ENCODE assay signal across 11 mouse cellular contexts in genomic region chr11:106851438-106851837, GRCm38 (mm10).
A peak's percentile ranks its signal among the peaks of the same experiment; 100 is the strongest.
DNase-seq lines count a peak whose midpoint lies in the region; ATAC-seq and TF ChIP-seq lines count a peak whose summit lies in the region.
"Had no signal": no experiment of that assay in that cellular context is flagged by ENCODE, and none has a peak within 500 bp of the region (broad histone marks: within the 10 kb centered on the region; RNA-seq: fewer than 3 reads in every experiment).

No protein-coding gene starts in this region.

- no peaks in the 10 kb centered on the region for H3K9me3 ChIP-seq in intestine, postnatal 0 days (ENCODE audit: control insufficient read depth)
- no peaks in the 10 kb centered on the region for H3K9me3 ChIP-seq in intestine, embryonic 16.5 days (ENCODE audit: control insufficient read depth, low read length)
- no peaks in the 10 kb centered on the region for H3K9me3 ChIP-seq in E14TG2a.4 (ENCODE audit: low read length)
- H3K9me3 ChIP-seq: heart, embryonic 15.5 days; liver, embryonic 13.5 days had no signal

- peaks cover 48% of the 10 kb centered on the region for H3K36me3 ChIP-seq in intestine, postnatal 0 days (ENCODE audit: control insufficient read depth, insufficient read depth)
- peaks cover 14% of the 10 kb centered on the region; the same call in 1 of the 2 replicates for H3K36me3 ChIP-seq in intestine, embryonic 16.5 days (ENCODE audit: control insufficient read depth, insufficient read depth, low read length)
- peaks cover 40% of the 10 kb centered on the region for H3K36me3 ChIP-seq in E14TG2a.4 (ENCODE audit: insufficient read depth, low read length)

- no peak overlapping the region for H3K4me3 ChIP-seq in intestine, postnatal 0 days (ENCODE audit: low read depth, low read length)
- H3K4me3 ChIP-seq in intestine, embryonic 16.5 days (ENCODE audit: low read length) = no peak overlapping the region
- H3K4me3 ChIP-seq in E14TG2a.4 (replicated peaks; ENCODE audit: low read length) = no peak overlapping the region
- H3K4me3 ChIP-seq: heart, embryonic 15.5 days; liver, embryonic 13.5 days had no signal

- no peak overlapping the region for H3K27ac ChIP-seq in intestine, postnatal 0 days (ENCODE audit: low read depth, low read length)
- no peak overlapping the region for H3K27ac ChIP-seq in intestine, embryonic 16.5 days (ENCODE audit: low read length)
- H3K27ac ChIP-seq: heart, embryonic 15.5 days; liver, embryonic 13.5 days had no signal

- WGBS in intestine, postnatal 0 days = 54% methylated on average over 2 of the region's 2 CpGs
- 54% methylated on average over 2 of the region's 2 CpGs for WGBS in intestine, embryonic 16.5 days

- ATAC-seq in intestine, postnatal 0 days = no peak
- no peak for ATAC-seq in intestine, embryonic 16.5 days

- DNase-seq in 416B (ENCODE audit: low read depth) = peak; percentile 73
- DNase-seq in embryo, embryonic 11 days = peak; percentile 26
- no peak for DNase-seq in neural tube, embryonic 10.5 days (ENCODE audit: extremely low spot score, low spot score)
- DNase-seq in cerebellum, postnatal 4 days (ENCODE audit: low spot score in 2 of 2) = no peak
- DNase-seq in heart, adult 9 months (ENCODE audit: low spot score in 2 of 2) = no peak
- DNase-seq: kidney, postnatal 25 days; liver, embryonic 13.5 days had no signal

- H3K4me1 ChIP-seq in intestine, postnatal 0 days (replicated peaks; ENCODE audit: control insufficient read depth, insufficient read depth, low read length) = no peaks in the 10 kb centered on the region
- H3K4me1 ChIP-seq in intestine, embryonic 16.5 days (ENCODE audit: control insufficient read depth, insufficient read depth, low read length) = no peaks in the 10 kb centered on the region
- H3K4me1 ChIP-seq in E14TG2a.4 (replicated peaks; ENCODE audit: low read depth, low read length) = no peaks in the 10 kb centered on the region
- H3K4me1 ChIP-seq: heart, embryonic 15.5 days; liver, embryonic 13.5 days had no signal

- H3K9ac ChIP-seq in intestine, postnatal 0 days (ENCODE audit: low read depth, low read length) = no peak overlapping the region
- H3K9ac ChIP-seq in intestine, embryonic 16.5 days (ENCODE audit: low read depth, low read length) = no peak overlapping the region
- H3K9ac ChIP-seq: heart, embryonic 15.5 days; liver, embryonic 13.5 days had no signal

- TF ChIP-seq CTCF in intestine, postnatal 0 days (IDR thresholded peaks at IDR 0.05; ENCODE audit: low read depth) = peak; percentile 61
- peak; percentile 51 for TF ChIP-seq CTCF in E14TG2a.4 (conservative IDR thresholded peaks at IDR 0.05; ENCODE audit: low read length)

- H3K27me3 ChIP-seq in intestine, postnatal 0 days (replicated peaks; ENCODE audit: control insufficient read depth, insufficient read depth, low read length) = no peaks in the 10 kb centered on the region
- no peaks in the 10 kb centered on the region for H3K27me3 ChIP-seq in intestine, embryonic 16.5 days (replicated peaks; ENCODE audit: control insufficient read depth, insufficient read depth, low read length)
- no peaks in the 10 kb centered on the region for H3K27me3 ChIP-seq in E14TG2a.4 (ENCODE audit: insufficient read depth, low read length)
- H3K27me3 ChIP-seq: heart, embryonic 15.5 days; liver, embryonic 13.5 days had no signal

- H3K4me2 ChIP-seq in intestine, postnatal 0 days (replicated peaks; ENCODE audit: low read depth) = no peak overlapping the region
- no peak overlapping the region for H3K4me2 ChIP-seq in intestine, embryonic 16.5 days (ENCODE audit: low read depth, low read length)
- H3K4me2 ChIP-seq: heart, embryonic 15.5 days; liver, embryonic 13.5 days had no signal

Comparison
In these comparisons a context has a peak if more than half of its experiments do, and no peak if none do; other contexts are left out.
1. DNase-seq: peak in 416B (single experiment) and embryo, embryonic 11 days (single experiment); none in neural tube, embryonic 10.5 days (single experiment), cerebellum, postnatal 4 days (0 of 2) and heart, adult 9 months (0 of 2).